Mouse (Mus musculus) embryonic facial prominence, embryonic 10.5 days (tissue): Measurements from ENCODE around the gene Emc4. TPM values are rescaled to one million over a fixed set of nuclear protein-coding genes. Genes with fewer than 3 reads are reported as not detected.

Experiments
- DNase-seq: peaks from one replicate; pipeline ENCODE4 v3.0.0-alpha.2; 2017; ENCODE audit warnings: low spot score
- H3K27ac ChIP-seq: fragments of 300-500 bp; sonication (generic); replicated peaks from 2 replicates; pipeline ENCODE4 v1.5.1; 2016; ENCODE audit warnings: mild to moderate bottlenecking
- H3K27me3 ChIP-seq: fragments of 300-500 bp; sonication (generic); replicated peaks from 2 replicates; pipeline ENCODE4 v1.6.1; 2016; ENCODE audit warnings: low read depth, mild to moderate bottlenecking; ENCODE audit not compliant: poor library complexity, severe bottlenecking
- H3K36me3 ChIP-seq: fragments of 300-500 bp; sonication (generic); replicated peaks from 2 replicates; pipeline ENCODE4 v1.6.1; 2016; ENCODE audit warnings: mild to moderate bottlenecking, moderate library complexity
- H3K4me1 ChIP-seq: fragments of 300-500 bp; sonication (generic); 2 replicates; pipeline ENCODE4 v1.6.1; 2016
- H3K4me3 ChIP-seq: fragments of 300-500 bp; sonication (generic); 2 replicates; pipeline ENCODE4 v1.5.1; 2016; ENCODE audit warnings: mild to moderate bottlenecking, moderate library complexity
- H3K9me3 ChIP-seq: fragments of 300-500 bp; sonication (generic); 2 replicates; pipeline ENCODE4 v1.6.1; 2016; ENCODE audit warnings: mild to moderate bottlenecking
- WGBS: fragments of 180-500 bp; shearing (Covaris S2); methylation state at CpG from one replicate; pipeline ENCODE4 v1.1.7; 2016; 5-methylcytosine and 5-hydroxymethylcytosine counted together
- polyA plus RNA-seq: library from polyadenylated mRNA; unstranded; fragments of >200 nt; fragmentation: Nextera tagmentation; extraction: Ambion mirVana; gene quantifications from 2 replicates; pipeline ENCODE4 v1.2.1, GENCODE M21; 2016

The Emc4 gene
- polyA plus RNA-seq, 1 experiment from 2014 or later = 112 TPM

- H3K4me1 ChIP-seq = peaks cover 20% of the 10 kb centered on the region
Measured at GRCm38 (mm10) chr2:112369941-112370340, 2.1 kb upstream of the Emc4 start.

GRCm38 (mm10) chr2:112367222-112367621 is 605 bp downstream of the Emc4 start:
- H3K9me3 ChIP-seq = no peaks in the 10 kb centered on the region
- peaks cover 29% of the 10 kb centered on the region for H3K36me3 ChIP-seq
- peak overlapping the region; percentile 94 for H3K4me3 ChIP-seq
- peak; percentile 11 for DNase-seq
- WGBS = 22% methylated on average over 15 of the region's 15 CpGs
- H3K27ac ChIP-seq = peak overlapping the region; percentile 89
- peaks cover 20% of the 10 kb centered on the region for H3K4me1 ChIP-seq
- H3K27me3 ChIP-seq = no peaks in the 10 kb centered on the region

More at GRCm38 (mm10) chr2:112369941-112370340, 2.1 kb upstream of the Emc4 start:
- Histone ChIP-seq H3K9me3 (no peaks in the 10 kb centered on the region), H3K4me3 (no peak overlapping the region), H3K27ac (no peak overlapping the region), H3K27me3 (no peaks in the 10 kb centered on the region), H3K36me3 (peaks cover 4% of the 10 kb centered on the region)
- no peak for DNase-seq
- WGBS = 76% methylated on average over 5 of the region's 5 CpGs

- H3K36me3 ChIP-seq = peaks cover 91% of the 10 kb centered on the region
- no peaks in the 10 kb centered on the region for H3K9me3 ChIP-seq
- no peak for DNase-seq
- no peaks in the 10 kb centered on the region for H3K4me1 ChIP-seq
- WGBS = 86% methylated on average over 2 of the region's 2 CpGs
- H3K27ac ChIP-seq = no peak overlapping the region
- no peak overlapping the region for H3K4me3 ChIP-seq
- no peaks in the 10 kb centered on the region for H3K27me3 ChIP-seq
Measured at GRCm38 (mm10) chr2:112360781-112361169, 7.1 kb downstream of the Emc4 start.

GRCm38 (mm10) chr2:112360012-112360780 is 7.6 kb downstream of the Emc4 start:
- H3K27me3 ChIP-seq = no peaks in the 10 kb centered on the region
- H3K9me3 ChIP-seq = no peaks in the 10 kb centered on the region
- no peak for DNase-seq
- peaks cover 89% of the 10 kb centered on the region for H3K36me3 ChIP-seq
- H3K27ac ChIP-seq = no peak overlapping the region
- 93% methylated on average over 12 of the region's 12 CpGs for WGBS
- no peak overlapping the region for H3K4me3 ChIP-seq
- H3K4me1 ChIP-seq = no peaks in the 10 kb centered on the region

- Histone ChIP-seq H3K36me3 (peaks cover 85% of the 10 kb centered on the region), H3K27me3 (no peaks in the 10 kb centered on the region), H3K9me3 (no peaks in the 10 kb centered on the region), H3K27ac (no peak overlapping the region), H3K4me3 (no peak overlapping the region), H3K4me1 (no peaks in the 10 kb centered on the region)
- no peak for DNase-seq
- WGBS = 82% methylated on average over 2 of the region's 2 CpGs
Measured at GRCm38 (mm10) chr2:112359611-112360010, 8.2 kb downstream of the Emc4 start.

- Histone ChIP-seq H3K27me3 (no peaks in the 10 kb centered on the region), H3K27ac (no peak overlapping the region), H3K4me3 (no peak overlapping the region), H3K9me3 (no peaks in the 10 kb centered on the region), H3K4me1 (no peaks in the 10 kb centered on the region), H3K36me3 (peaks cover 51% of the 10 kb centered on the region)
- no peak for DNase-seq
- WGBS = 90% methylated on average over 7 of the region's 7 CpGs
Measured at GRCm38 (mm10) chr2:112353685-112354455, 14.0 kb downstream of the Emc4 start.

- Histone ChIP-seq H3K4me3 (no peak overlapping the region), H3K27me3 (no peaks in the 10 kb centered on the region), H3K4me1 (no peaks in the 10 kb centered on the region), H3K27ac (no peak overlapping the region), H3K36me3 (peaks cover 29% of the 10 kb centered on the region; the same call in 1 of the 2 replicates), H3K9me3 (no peaks in the 10 kb centered on the region)
- DNase-seq = no peak
- WGBS = 89% methylated on average over 3 of the region's 3 CpGs
Measured at GRCm38 (mm10) chr2:112348246-112348645, 19.6 kb downstream of the Emc4 start.

GRCm38 (mm10) chr2:112341117-112341516 is 26.7 kb downstream of the Emc4 start:
- H3K4me3 ChIP-seq = no peak overlapping the region
- no peaks in the 10 kb centered on the region for H3K27me3 ChIP-seq
- WGBS = 75% methylated on average over 3 of the region's 3 CpGs
- no peaks in the 10 kb centered on the region for H3K4me1 ChIP-seq
- H3K9me3 ChIP-seq = no peaks in the 10 kb centered on the region
- DNase-seq = no peak
- peaks cover 26% of the 10 kb centered on the region for H3K36me3 ChIP-seq
- no peak overlapping the region for H3K27ac ChIP-seq

GRCm38 (mm10) chr2:112339736-112340135 is 28.1 kb downstream of the Emc4 start:
- Histone ChIP-seq H3K4me3 (no peak overlapping the region), H3K4me1 (no peaks in the 10 kb centered on the region), H3K9me3 (no peaks in the 10 kb centered on the region), H3K27ac (no peak overlapping the region), H3K36me3 (peaks cover 30% of the 10 kb centered on the region), H3K27me3 (no peaks in the 10 kb centered on the region)
- DNase-seq = no peak
- 92% methylated on average over 2 of the region's 2 CpGs for WGBS

GRCm38 (mm10) chr2:112337211-112337610 is 30.6 kb downstream of the Emc4 start:
- Histone ChIP-seq H3K4me3 (no peak overlapping the region), H3K4me1 (no peaks in the 10 kb centered on the region), H3K9me3 (no peaks in the 10 kb centered on the region), H3K36me3 (peaks cover 28% of the 10 kb centered on the region), H3K27me3 (no peaks in the 10 kb centered on the region), H3K27ac (no peak overlapping the region)
- no peak for DNase-seq
- WGBS = 94% methylated on average over 6 of the region's 6 CpGs

- 73% methylated on average over 4 of the region's 4 CpGs for WGBS
- Histone ChIP-seq H3K27me3 (no peaks in the 10 kb centered on the region), H3K4me1 (no peaks in the 10 kb centered on the region), H3K4me3 (no peak overlapping the region), H3K27ac (no peak overlapping the region), H3K36me3 (peaks cover 12% of the 10 kb centered on the region), H3K9me3 (no peaks in the 10 kb centered on the region)
- no peak for DNase-seq
Measured at GRCm38 (mm10) chr2:112332051-112332898, 35.6 kb downstream of the Emc4 start.

GRCm38 (mm10) chr2:112328069-112328777 is 39.6 kb downstream of the Emc4 start:
- H3K27me3 ChIP-seq = no peaks in the 10 kb centered on the region
- WGBS = 83% methylated on average over 11 of the region's 11 CpGs

More at GRCm38 (mm10) chr2:112328069-112328777, 39.6 kb downstream of the Emc4 start:
- no peak overlapping the region for H3K4me3 ChIP-seq
- H3K27ac ChIP-seq = no peak overlapping the region
- DNase-seq = no peak
- H3K9me3 ChIP-seq = no peaks in the 10 kb centered on the region
- no peaks in the 10 kb centered on the region for H3K4me1 ChIP-seq
- H3K36me3 ChIP-seq = no peaks in the 10 kb centered on the region
